Mouse (Mus musculus): Measurements from ENCODE around the gene Dpp6. TPM values are rescaled to one million over a fixed set of nuclear protein-coding genes. Genes with fewer than 3 reads are reported as not detected.

Dpp6 gene
- total RNA-seq, 2 experiments from 2014 or later, result not detected

GRCm38 (mm10) chr5:27191242-27191969, 374.4 kb downstream of the Dpp6 start:
- no peak for ATAC-seq (replicated peaks; ENCODE audit: poor library complexity)

DNA sequence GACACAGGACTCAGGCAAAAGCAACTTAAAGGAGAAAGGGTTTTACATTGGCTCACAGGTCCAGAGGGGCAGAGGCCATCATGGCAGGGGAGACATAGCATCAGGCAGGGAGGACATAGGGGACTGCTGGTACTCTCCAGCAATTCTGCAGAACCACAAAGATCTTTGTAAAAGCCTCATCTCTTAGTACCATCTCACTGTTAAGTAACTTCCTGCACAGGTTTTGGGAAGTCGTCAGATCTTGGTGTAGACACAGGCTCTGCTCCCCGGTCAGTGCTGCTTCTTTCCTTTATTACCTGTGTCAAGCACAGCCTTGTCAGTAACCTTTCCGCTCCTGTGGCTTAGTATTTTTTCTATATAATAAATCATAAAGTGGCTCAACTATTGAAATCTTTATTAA, 377.2 kb downstream of the Dpp6 start:
- peak; percentile 56 for ATAC-seq (replicated peaks; ENCODE audit: poor library complexity)

- ATAC-seq (replicated peaks; ENCODE audit: poor library complexity), result peak; percentile 97
Observed at GRCm38 (mm10) chr5:27194975-27195374, 378.0 kb downstream of the Dpp6 start.

- peak; percentile 79 for ATAC-seq (replicated peaks; ENCODE audit: poor library complexity)
Observed at GRCm38 (mm10) chr5:27200581-27201341, 383.8 kb downstream of the Dpp6 start.

- ATAC-seq (replicated peaks; ENCODE audit: poor library complexity), result no peak
Observed at GRCm38 (mm10) chr5:27203131-27203530, 386.1 kb downstream of the Dpp6 start.

DNA sequence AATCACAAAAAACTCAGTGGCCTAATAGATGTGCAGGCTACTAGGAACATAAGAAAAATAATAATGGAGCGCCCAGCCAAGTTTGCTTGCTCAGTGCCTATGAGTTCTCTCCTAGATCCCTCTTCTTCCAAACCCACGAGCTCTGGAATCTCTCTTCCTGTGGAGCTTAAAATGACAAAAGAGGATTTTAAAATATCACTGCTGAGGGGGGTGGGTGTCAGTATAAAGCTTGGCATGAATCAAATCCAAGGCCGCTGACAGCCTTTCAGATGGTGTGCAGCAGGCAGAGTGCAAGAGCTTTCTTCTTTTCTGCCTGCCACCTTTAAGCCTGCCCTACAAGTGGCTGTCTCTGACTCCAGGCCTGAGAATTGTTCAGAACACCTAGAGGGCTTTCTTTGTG, 387.7 kb downstream of the Dpp6 start:
- ATAC-seq (replicated peaks; ENCODE audit: poor library complexity), result no peak

DNA sequence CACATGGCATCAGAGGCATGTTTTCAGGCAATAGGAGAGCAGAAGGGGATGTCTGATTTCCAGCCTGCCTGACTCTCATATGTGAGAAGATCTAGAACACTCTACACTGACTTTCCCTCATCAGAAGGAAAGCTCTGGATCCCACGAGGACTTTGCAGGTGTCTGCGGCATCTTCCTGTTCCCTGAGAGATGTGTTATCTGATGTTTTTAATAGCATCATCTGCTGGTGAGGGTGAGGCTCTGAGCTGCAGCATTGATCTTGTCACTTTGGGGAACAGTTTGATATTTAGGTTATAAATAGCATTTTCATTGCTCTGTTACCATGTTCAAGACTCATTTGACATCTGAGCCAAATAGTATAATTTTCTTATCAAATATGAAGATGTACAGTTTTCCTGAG, 388.8 kb downstream of the Dpp6 start:
- ATAC-seq (replicated peaks; ENCODE audit: poor library complexity), result no peak

GRCm38 (mm10) chr5:27206213-27206612, 389.2 kb downstream of the Dpp6 start:
- ATAC-seq (replicated peaks; ENCODE audit: poor library complexity), result peak; percentile 99

DNA sequence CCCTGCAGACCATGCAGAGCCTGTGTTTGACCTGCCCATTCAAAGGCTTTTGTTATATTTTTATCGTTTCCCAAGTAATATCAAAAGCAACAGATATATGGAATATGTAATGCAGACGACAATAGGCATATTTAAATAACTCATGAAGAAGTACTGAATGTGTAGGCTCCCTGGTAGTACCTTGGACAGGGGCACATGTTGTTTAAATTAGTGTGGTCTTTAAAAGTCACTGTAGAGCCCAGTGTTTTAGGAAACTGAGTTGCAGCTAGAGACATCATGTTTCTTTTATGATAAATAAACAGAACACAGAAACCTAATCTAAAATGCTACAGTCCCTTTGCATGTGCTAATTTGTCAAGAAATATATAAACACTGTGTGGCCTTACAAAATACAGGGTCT, 403.1 kb downstream of the Dpp6 start:
- ATAC-seq (replicated peaks; ENCODE audit: poor library complexity), result no peak

DNA sequence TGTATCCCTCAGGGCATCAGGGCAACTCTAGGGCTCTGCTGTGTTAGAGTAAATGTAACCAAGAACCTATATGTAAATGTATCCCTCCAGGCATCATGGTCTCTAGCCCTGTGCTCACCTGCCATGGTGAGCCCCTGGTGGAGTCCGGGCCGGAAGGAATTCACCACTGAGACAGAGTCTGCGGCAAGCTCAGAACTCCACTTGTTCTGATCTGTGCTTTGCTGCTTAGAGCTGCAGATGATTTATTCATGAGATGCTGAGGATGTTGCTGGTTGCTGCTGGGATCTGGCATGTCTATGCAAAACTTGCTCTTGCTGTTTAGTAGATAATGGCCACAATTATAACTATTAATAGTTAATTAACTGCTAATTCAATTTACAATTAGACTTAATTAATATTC, 425.1 kb downstream of the Dpp6 start:
- ATAC-seq (replicated peaks; ENCODE audit: poor library complexity), result no peak

GRCm38 (mm10) chr5:27243226-27243625, 426.2 kb downstream of the Dpp6 start:
- ATAC-seq (replicated peaks; ENCODE audit: poor library complexity), result no peak

GRCm38 (mm10) chr5:27247793-27248192, 430.8 kb downstream of the Dpp6 start:
- no peak for ATAC-seq (replicated peaks; ENCODE audit: poor library complexity)

DNA sequence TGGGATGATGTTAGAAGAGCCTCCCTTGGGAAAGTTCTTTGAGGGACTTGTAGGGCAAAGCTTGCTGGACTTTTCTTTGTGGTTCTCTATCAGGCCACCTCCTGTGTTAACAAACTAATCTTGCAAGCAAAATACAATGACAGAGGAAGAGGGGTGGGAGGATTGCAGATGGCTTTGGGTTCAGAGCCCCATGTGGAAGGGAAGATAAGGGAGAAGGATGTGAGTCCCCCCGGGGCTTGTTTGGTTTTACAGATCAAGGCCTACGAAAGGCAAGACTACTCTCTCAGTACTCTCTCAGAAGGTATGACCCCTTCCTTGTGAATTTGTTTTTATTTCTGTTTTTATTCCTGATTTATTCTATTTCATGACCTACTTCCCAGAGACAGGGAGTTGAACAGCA, 431.7 kb downstream of the Dpp6 start:
- ATAC-seq (replicated peaks; ENCODE audit: poor library complexity), result peak; percentile 66

- ATAC-seq (replicated peaks; ENCODE audit: poor library complexity), result no peak
Observed at GRCm38 (mm10) chr5:27249951-27250350, 432.9 kb downstream of the Dpp6 start.

- ATAC-seq (replicated peaks; ENCODE audit: poor library complexity), result no peak
Observed at GRCm38 (mm10) chr5:27250906-27251305, 433.9 kb downstream of the Dpp6 start.

DNA sequence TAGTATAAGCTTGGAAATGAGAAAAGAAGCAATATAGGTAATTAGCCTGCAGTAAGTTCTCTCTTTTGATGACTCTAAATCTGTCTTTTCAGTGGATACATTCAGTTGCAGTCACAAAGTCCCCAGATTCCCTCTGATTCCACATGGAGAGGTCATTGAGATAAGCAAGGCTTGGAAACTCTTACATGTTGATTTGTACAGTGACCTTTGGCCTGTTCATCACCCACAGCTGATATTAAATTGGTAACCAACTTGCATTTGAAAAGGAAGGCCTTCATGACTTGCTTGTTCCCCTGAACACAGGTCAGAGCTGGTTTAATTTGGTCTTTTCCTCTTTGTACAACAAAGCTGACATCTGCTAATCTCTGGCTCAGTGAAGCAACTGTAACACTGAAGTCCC, 434.4 kb downstream of the Dpp6 start:
- no peak for ATAC-seq (replicated peaks; ENCODE audit: poor library complexity)

- no peak for ATAC-seq (replicated peaks; ENCODE audit: poor library complexity)
Observed at GRCm38 (mm10) chr5:27255247-27255646, 438.2 kb downstream of the Dpp6 start.

DNA sequence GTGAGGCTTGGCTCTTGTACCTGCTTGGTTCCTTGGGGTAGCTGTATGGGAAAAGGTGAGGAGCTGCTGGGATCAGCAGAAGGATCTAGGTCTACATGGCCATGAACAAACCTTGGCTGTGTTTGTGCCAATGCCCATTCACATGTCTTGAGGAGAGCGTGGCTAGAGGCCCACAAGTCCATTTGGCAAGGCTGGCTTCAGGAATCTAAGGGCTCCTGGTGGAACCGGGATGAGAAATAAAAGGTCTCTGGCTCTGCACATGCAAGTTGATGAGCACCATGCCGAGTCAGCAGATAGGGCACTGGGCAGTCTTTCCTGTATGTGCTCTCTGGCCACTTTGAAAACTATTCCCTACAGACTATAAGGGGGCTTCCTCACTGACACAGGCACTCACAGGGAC, 441.6 kb downstream of the Dpp6 start:
- no peak for ATAC-seq (replicated peaks; ENCODE audit: poor library complexity)

- no peak for ATAC-seq (replicated peaks; ENCODE audit: poor library complexity)
Observed at GRCm38 (mm10) chr5:27261746-27262727, 445.0 kb downstream of the Dpp6 start.

DNA sequence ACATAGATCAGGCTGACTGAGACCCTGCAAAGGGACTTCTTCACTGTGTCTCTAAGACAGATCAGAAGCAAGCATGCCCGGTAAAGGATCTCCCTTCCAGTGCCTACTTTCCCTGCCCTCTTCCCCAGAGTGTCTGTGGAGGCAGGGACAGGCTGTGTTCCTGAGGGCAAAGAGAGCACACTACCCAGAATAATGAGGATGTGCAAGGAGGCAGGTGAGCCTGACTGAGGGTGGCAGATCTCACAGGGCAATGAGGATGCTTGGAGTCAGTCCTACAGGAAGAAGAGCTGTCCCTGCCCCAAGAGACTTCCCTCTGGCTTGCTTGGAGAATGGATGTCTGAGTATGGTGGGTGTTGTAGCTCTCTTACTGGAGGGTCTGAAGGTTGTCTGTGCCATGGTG, 445.7 kb downstream of the Dpp6 start:
- ATAC-seq (replicated peaks; ENCODE audit: poor library complexity), result no peak

GRCm38 (mm10) chr5:27265281-27265680, 448.3 kb downstream of the Dpp6 start:
- no peak for ATAC-seq (replicated peaks; ENCODE audit: poor library complexity)
